Mouse (Mus musculus) liver, postnatal 0 days (tissue): ENCODE data around the gene Cracr2a. TPM values are rescaled to one million over a fixed set of nuclear protein-coding genes. Genes with fewer than 3 reads are reported as not detected.

Source experiments
- ATAC-seq: fragments of 200-750 bp; cut with Nextera tagmentation; 2 replicates; pipeline ENCODE4 v1.8.0; 2017; ENCODE audit warnings: mild to moderate bottlenecking, moderate library complexity
- DNase-seq: peaks from one replicate; pipeline ENCODE4 v3.0.0-alpha.2; 2016
- H3K27ac ChIP-seq: fragments of 300-500 bp; sonication (generic); 2 replicates; pipeline ENCODE4 v1.5.1; 2014; ENCODE audit warnings: antibody characterized with exemption, moderate library complexity, mild to moderate bottlenecking, low read depth
- H3K27me3 ChIP-seq: fragments of 300-500 bp; sonication (generic); 2 replicates; pipeline ENCODE4 v1.6.1; 2014; ENCODE audit warnings: low read length, control low read depth, mixed read lengths; ENCODE audit not compliant: insufficient read depth
- H3K36me3 ChIP-seq: fragments of 300-500 bp; sonication (generic); replicated peaks from 2 replicates; pipeline ENCODE4 v1.6.1; 2014; ENCODE audit warnings: mild to moderate bottlenecking, control low read depth, low read length, moderate library complexity, mixed read lengths; ENCODE audit not compliant: insufficient read depth
- H3K4me1 ChIP-seq: fragments of 300-500 bp; sonication (generic); 2 replicates; pipeline ENCODE4 v1.6.1; 2014; ENCODE audit warnings: antibody characterized with exemption, mild to moderate bottlenecking, control low read depth; ENCODE audit not compliant: insufficient read depth
- H3K4me2 ChIP-seq: fragments of 300-500 bp; sonication (generic); 2 replicates; pipeline ENCODE4 v1.6.1; 2014; ENCODE audit warnings: low read depth, mild to moderate bottlenecking, low read length, moderate library complexity, mixed read lengths
- H3K4me3 ChIP-seq: fragments of 300-500 bp; sonication (generic); 2 replicates; pipeline ENCODE4 v1.5.1; 2014; ENCODE audit warnings: low read depth, low read length
- H3K9ac ChIP-seq: fragments of 300-500 bp; sonication (generic); replicated peaks from 2 replicates; pipeline ENCODE4 v1.6.1; 2014; ENCODE audit warnings: mild to moderate bottlenecking, moderate library complexity
- H3K9me3 ChIP-seq: fragments of 300-500 bp; sonication (generic); 2 replicates; pipeline ENCODE4 v1.6.1; 2016; ENCODE audit warnings: mild to moderate bottlenecking, control low read depth, low read length, mixed read lengths
- CTCF ChIP-seq: sonication (generic); IDR thresholded peaks from 2 replicates; pipeline ENCODE4 v1.5.1; 2016; ENCODE audit warnings: antibody characterized with exemption, low read depth
- EP300 ChIP-seq: IDR thresholded peaks from 2 replicates; pipeline ENCODE4 v1.6.1; 2016; ENCODE audit warnings: antibody characterized with exemption, low read depth, mild to moderate bottlenecking
- WGBS: fragments of 180-500 bp; shearing (Covaris S2); extraction: QIAGEN DNeasy Blood & Tissue Kit; methylation state at CpG from one replicate; pipeline ENCODE4 v1.1.7; 2014; ENCODE audit not compliant: insufficient replicate concordance; 5-methylcytosine and 5-hydroxymethylcytosine counted together
- polyA plus RNA-seq: library from polyadenylated mRNA; unstranded; fragments of >200 nt; fragmentation: Nextera tagmentation; extraction: Ambion mirVana; gene quantifications from 2 replicates; pipeline ENCODE4 v1.2.1, GENCODE M21; 2015

The Cracr2a gene
- polyA plus RNA-seq, 1 experiment from 2014 or later: 0.47 TPM

GRCm38 (mm10) chr6:127573779-127574463 lies 12.8 kb downstream of the Cracr2a start:
- Histone ChIP-seq H3K27ac (no peak overlapping the region), H3K9me3 (no peaks in the 10 kb centered on the region), H3K4me1 (0 out of 2 replicates have a peak, but pooled peaks cover 7% of the 10 kb centered on the region), H3K4me3 (no peak overlapping the region), H3K27me3 (no peaks in the 10 kb centered on the region), H3K36me3 (no peaks in the 10 kb centered on the region), H3K9ac (no peak overlapping the region), H3K4me2 (no peak overlapping the region; the same call in 1 of the 2 replicates)
- TF ChIP-seq CTCF: no peak
- TF ChIP-seq EP300: no peak
- no peak for ATAC-seq
- DNase-seq: no peak
- 45% methylated on average over 11 of the region's 11 CpGs for WGBS

GRCm38 (mm10) chr6:127575194-127575593 lies 14.1 kb downstream of the Cracr2a start:
- WGBS: 78% methylated on average over 2 of the region's 2 CpGs
- no peak for TF ChIP-seq EP300
- no peak for TF ChIP-seq CTCF
- no peak for ATAC-seq
- no peak overlapping the region for H3K27ac ChIP-seq
- H3K9ac ChIP-seq: no peak overlapping the region
- no peaks in the 10 kb centered on the region for H3K36me3 ChIP-seq
- no peak overlapping the region for H3K4me3 ChIP-seq
- no peaks in the 10 kb centered on the region for H3K9me3 ChIP-seq
- H3K4me2 ChIP-seq: no peak overlapping the region
- H3K27me3 ChIP-seq: no peaks in the 10 kb centered on the region
- DNase-seq: no peak
- H3K4me1 ChIP-seq: 0 out of 2 replicates have a peak, but pooled peaks cover 9% of the 10 kb centered on the region

- no peaks in the 10 kb centered on the region for H3K36me3 ChIP-seq
- H3K4me1 ChIP-seq: peaks cover 21% of the 10 kb centered on the region; the same call in 1 of the 2 replicates
- H3K27ac ChIP-seq: peak overlapping the region; percentile 18; the same call in 1 of the 2 replicates
- 42% methylated on average over 4 of the region's 4 CpGs for WGBS
- H3K4me2 ChIP-seq: peak overlapping the region; percentile 47
- no peaks in the 10 kb centered on the region for H3K9me3 ChIP-seq
- peak; percentile 89 for ATAC-seq
- DNase-seq: peak; percentile 31
- H3K9ac ChIP-seq: no peak overlapping the region
- peak overlapping the region; percentile 14; the same call in 1 of the 2 replicates for H3K4me3 ChIP-seq
- no peaks in the 10 kb centered on the region for H3K27me3 ChIP-seq
- TF ChIP-seq EP300: peak; percentile 75; the same call in 1 of the 2 replicates
- TF ChIP-seq CTCF: no peak
These were observed 16.6 kb downstream of the Cracr2a start for GRCm38 (mm10) chr6:127577688-127578087.

GRCm38 (mm10) chr6:127578316-127578715 lies 17.2 kb downstream of the Cracr2a start:
- ATAC-seq: no peak
- H3K4me1 ChIP-seq: peaks cover 21% of the 10 kb centered on the region; the same call in 1 of the 2 replicates
- TF ChIP-seq CTCF (no peak), EP300 (no peak)
- H3K27ac ChIP-seq: no peak overlapping the region
- no peak for DNase-seq
- no peak overlapping the region; the same call in 1 of the 2 replicates for H3K9ac ChIP-seq
- WGBS: 60% methylated on average over 7 of the region's 7 CpGs
- no peaks in the 10 kb centered on the region for H3K9me3 ChIP-seq
- peak overlapping the region; percentile 14 for H3K4me3 ChIP-seq
- H3K4me2 ChIP-seq: peak overlapping the region; percentile 47
- H3K36me3 ChIP-seq: no peaks in the 10 kb centered on the region
- H3K27me3 ChIP-seq: no peaks in the 10 kb centered on the region

- Histone ChIP-seq H3K9ac (no peak overlapping the region), H3K36me3 (no peaks in the 10 kb centered on the region), H3K4me3 (0 out of 2 replicates have a peak overlapping the region, but pooled peaks have one; percentile 14), H3K9me3 (no peaks in the 10 kb centered on the region), H3K27me3 (no peaks in the 10 kb centered on the region), H3K27ac (no peak overlapping the region), H3K4me1 (peaks cover 21% of the 10 kb centered on the region; the same call in 1 of the 2 replicates), H3K4me2 (peak overlapping the region; percentile 47)
- DNase-seq: no peak
- ATAC-seq: no peak
- WGBS: 78% methylated on average over 5 of the region's 5 CpGs
- TF ChIP-seq EP300 (no peak), CTCF (no peak)
These were observed 17.7 kb downstream of the Cracr2a start for GRCm38 (mm10) chr6:127578810-127579209.

GRCm38 (mm10) chr6:127581915-127582314 lies 20.8 kb downstream of the Cracr2a start:
- H3K27me3 ChIP-seq: no peaks in the 10 kb centered on the region
- TF ChIP-seq CTCF (no peak), EP300 (no peak)
- peak overlapping the region; percentile 53 for H3K9ac ChIP-seq
- peak overlapping the region; percentile 64 for H3K27ac ChIP-seq
- H3K4me1 ChIP-seq: peaks cover 21% of the 10 kb centered on the region; the same call in 1 of the 2 replicates
- H3K9me3 ChIP-seq: no peaks in the 10 kb centered on the region
- H3K4me3 ChIP-seq: peak overlapping the region; percentile 51
- DNase-seq: peak; percentile 38
- peak overlapping the region; percentile 82 for H3K4me2 ChIP-seq
- 26% methylated on average over 12 of the region's 12 CpGs for WGBS
- 0 out of 2 replicates have a peak, but pooled peaks have one; percentile 13 for ATAC-seq
- no peaks in the 10 kb centered on the region for H3K36me3 ChIP-seq
